Mouse (Mus musculus): ENCODE measurements around the gene Cemip. TPM values are rescaled to one million over a fixed set of nuclear protein-coding genes. Genes with fewer than 3 reads are reported as not detected.

Cemip gene
- total and polyA plus RNA-seq, 2 experiments: not detected

DNA sequence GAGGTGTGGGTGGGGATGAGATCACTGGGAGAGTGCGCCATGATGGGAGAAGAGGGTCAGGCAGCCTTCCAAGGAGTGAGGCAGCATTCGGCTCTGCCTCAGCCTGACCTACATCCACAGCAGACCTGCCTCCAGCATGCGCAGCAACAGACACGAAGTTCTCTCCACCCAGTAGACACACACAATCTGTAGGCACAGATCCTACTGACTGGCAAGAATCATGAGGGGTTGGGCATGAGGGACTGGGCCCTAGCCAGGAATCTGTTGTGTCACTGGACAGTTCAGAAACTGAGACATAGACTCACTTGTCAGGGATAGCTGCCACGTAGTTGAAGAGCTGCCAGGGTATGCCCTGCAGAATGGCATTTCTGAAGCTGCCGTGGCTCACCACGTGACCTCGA, 144.6 kb downstream of the Cemip start:
- Histone ChIP-seq H3K9ac (ENCODE audit: low read depth, low read length) (no peak overlapping the region), H3K4me1 (ENCODE audit: control insufficient read depth, insufficient read depth, low read length) (no peaks in the 10 kb centered on the region), H3K4me3 (ENCODE audit: insufficient read depth, low read depth, low read length) (no peak overlapping the region), H3K27ac (replicated peaks; ENCODE audit: insufficient read depth, low read depth, low read length) (no peak overlapping the region), H3K36me3 (ENCODE audit: control insufficient read depth, insufficient read depth, low read length) (no peaks in the 10 kb centered on the region), H3K27me3 (ENCODE audit: control insufficient read depth, insufficient read depth, low read length) (no peaks in the 10 kb centered on the region), H3K79me2 (ENCODE audit: control insufficient read depth, insufficient read depth, low read length) (no peaks in the 10 kb centered on the region)
- DNase-seq (ENCODE audit: extremely low read depth, low read depth, low spot score): no peak
- no peak for TF ChIP-seq POLR2A (IDR thresholded peaks at IDR 0.05; ENCODE audit: extremely low read depth, insufficient read depth, low read length)
- TF ChIP-seq CTCF (IDR thresholded peaks at IDR 0.05; ENCODE audit: low read depth, low read length): no peak
- WGBS: 87% methylated on average over 8 of the region's 8 CpGs

DNA sequence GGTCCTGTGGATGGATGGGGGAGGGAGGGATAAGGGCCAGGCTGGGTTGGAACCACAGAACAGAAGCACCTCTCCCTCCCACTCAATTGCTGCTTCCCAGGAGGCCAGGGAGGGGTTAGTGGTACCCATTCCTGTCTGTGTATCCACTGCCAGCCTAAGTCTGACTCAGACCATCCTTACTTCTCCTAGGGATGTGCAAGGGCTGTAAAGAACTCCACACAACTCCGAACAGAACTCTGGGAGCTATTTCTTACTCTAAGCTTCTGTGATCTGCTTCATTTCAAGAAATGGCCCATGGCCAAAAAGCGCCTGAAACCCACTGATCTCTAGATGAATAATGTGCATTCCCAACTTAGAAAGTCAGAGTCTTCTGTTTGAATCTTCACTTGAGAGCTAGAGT, 146.2 kb downstream of the Cemip start:
- H3K27me3 ChIP-seq (ENCODE audit: control insufficient read depth, insufficient read depth, low read length): no peaks in the 10 kb centered on the region
- no peaks in the 10 kb centered on the region for H3K79me2 ChIP-seq (ENCODE audit: control insufficient read depth, insufficient read depth, low read length)
- TF ChIP-seq CTCF (IDR thresholded peaks at IDR 0.05; ENCODE audit: low read depth, low read length) (no peak), POLR2A (IDR thresholded peaks at IDR 0.05; ENCODE audit: extremely low read depth, insufficient read depth, low read length) (no peak)
- H3K27ac ChIP-seq (replicated peaks; ENCODE audit: insufficient read depth, low read depth, low read length): no peak overlapping the region
- DNase-seq (ENCODE audit: extremely low read depth, low read depth, low spot score): no peak
- H3K4me3 ChIP-seq (ENCODE audit: insufficient read depth, low read depth, low read length): no peak overlapping the region
- H3K9ac ChIP-seq (ENCODE audit: low read depth, low read length): no peak overlapping the region
- WGBS: 64% methylated on average over 2 of the region's 2 CpGs
- no peaks in the 10 kb centered on the region for H3K36me3 ChIP-seq (ENCODE audit: control insufficient read depth, insufficient read depth, low read length)
- no peaks in the 10 kb centered on the region for H3K4me1 ChIP-seq (ENCODE audit: control insufficient read depth, insufficient read depth, low read length)

DNA sequence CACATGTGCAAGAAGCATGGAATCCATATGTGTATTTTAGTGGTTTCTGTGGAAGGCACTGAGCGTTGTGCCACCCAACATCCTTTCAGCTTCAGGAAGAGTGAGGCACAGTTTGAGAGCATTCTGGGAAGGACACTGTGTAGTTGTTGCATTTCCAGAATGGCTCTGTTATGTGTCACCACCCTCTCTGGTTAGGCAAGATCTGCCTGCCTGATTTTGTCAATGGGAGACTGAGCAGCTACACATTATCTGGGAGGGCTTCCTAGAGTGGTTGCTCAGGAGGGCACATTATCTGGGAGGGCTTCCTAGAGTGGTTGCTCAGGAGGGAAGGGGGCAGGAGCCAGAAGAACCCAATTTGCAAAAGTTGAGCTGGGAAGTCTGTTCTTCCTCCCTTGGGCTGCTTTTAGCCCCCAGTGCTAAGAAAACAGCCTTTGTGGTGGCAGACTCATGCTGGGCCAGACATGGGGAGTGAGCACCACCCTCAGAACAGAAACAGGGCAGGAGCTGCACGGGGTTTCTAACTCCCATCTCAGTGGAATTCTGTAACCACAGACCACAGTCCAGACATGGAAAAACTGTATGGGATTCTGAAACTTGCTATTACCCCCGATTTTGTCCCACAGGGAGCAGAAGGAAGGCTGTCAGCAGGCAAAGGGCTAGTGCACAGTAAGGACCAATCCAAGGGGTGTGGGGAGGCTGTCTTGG, 147.1 kb downstream of the Cemip start:
- Histone ChIP-seq H3K27me3 (ENCODE audit: control insufficient read depth, insufficient read depth, low read length) (no peaks in the 10 kb centered on the region), H3K27ac (replicated peaks; ENCODE audit: insufficient read depth, low read depth, low read length) (no peak overlapping the region), H3K4me3 (ENCODE audit: insufficient read depth, low read depth, low read length) (no peak overlapping the region), H3K36me3 (ENCODE audit: control insufficient read depth, insufficient read depth, low read length) (no peaks in the 10 kb centered on the region), H3K4me1 (ENCODE audit: control insufficient read depth, insufficient read depth, low read length) (no peaks in the 10 kb centered on the region), H3K9ac (ENCODE audit: low read depth, low read length) (no peak overlapping the region), H3K79me2 (ENCODE audit: control insufficient read depth, insufficient read depth, low read length) (no peaks in the 10 kb centered on the region)
- no peak for DNase-seq (ENCODE audit: extremely low read depth, low read depth, low spot score)
- no peak for TF ChIP-seq POLR2A (IDR thresholded peaks at IDR 0.05; ENCODE audit: extremely low read depth, insufficient read depth, low read length)
- no peak for TF ChIP-seq CTCF (IDR thresholded peaks at IDR 0.05; ENCODE audit: low read depth, low read length)
- WGBS: 66% methylated on average over 3 of the region's 3 CpGs

DNA sequence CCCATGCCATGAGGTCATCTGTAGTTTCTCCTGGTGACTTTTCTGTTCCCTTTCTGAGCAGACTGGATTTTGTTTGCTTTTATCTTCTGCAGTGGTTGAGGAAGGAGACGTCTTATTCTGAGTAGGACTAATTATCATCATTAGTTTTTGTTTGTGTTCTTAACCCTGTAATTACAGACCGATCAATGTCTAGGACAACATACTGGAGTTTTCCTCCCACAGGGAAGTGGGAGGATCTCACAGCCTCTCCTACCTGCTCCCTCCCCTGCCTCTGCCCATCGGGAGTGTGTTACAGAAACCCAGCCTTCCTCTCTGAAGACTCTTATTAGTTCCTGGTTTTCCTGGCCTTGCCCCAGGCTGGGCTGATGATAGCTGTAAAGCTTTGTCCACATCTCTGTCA, 164.7 kb downstream of the Cemip start:
- TF ChIP-seq CTCF (IDR thresholded peaks at IDR 0.05; ENCODE audit: low read depth, low read length) (no peak), POLR2A (IDR thresholded peaks at IDR 0.05; ENCODE audit: extremely low read depth, insufficient read depth, low read length) (no peak)
- Histone ChIP-seq H3K4me3 (ENCODE audit: insufficient read depth, low read depth, low read length) (no peak overlapping the region), H3K4me1 (ENCODE audit: control insufficient read depth, insufficient read depth, low read length) (no peaks in the 10 kb centered on the region), H3K9ac (ENCODE audit: low read depth, low read length) (no peak overlapping the region), H3K36me3 (ENCODE audit: control insufficient read depth, insufficient read depth, low read length) (no peaks in the 10 kb centered on the region), H3K27me3 (ENCODE audit: control insufficient read depth, insufficient read depth, low read length) (no peaks in the 10 kb centered on the region), H3K27ac (replicated peaks; ENCODE audit: insufficient read depth, low read depth, low read length) (no peak overlapping the region), H3K79me2 (ENCODE audit: control insufficient read depth, insufficient read depth, low read length) (no peaks in the 10 kb centered on the region)
- WGBS: 58% methylated on average over 3 of the region's 3 CpGs
- no peak for DNase-seq (ENCODE audit: extremely low read depth, low read depth, low spot score)

DNA sequence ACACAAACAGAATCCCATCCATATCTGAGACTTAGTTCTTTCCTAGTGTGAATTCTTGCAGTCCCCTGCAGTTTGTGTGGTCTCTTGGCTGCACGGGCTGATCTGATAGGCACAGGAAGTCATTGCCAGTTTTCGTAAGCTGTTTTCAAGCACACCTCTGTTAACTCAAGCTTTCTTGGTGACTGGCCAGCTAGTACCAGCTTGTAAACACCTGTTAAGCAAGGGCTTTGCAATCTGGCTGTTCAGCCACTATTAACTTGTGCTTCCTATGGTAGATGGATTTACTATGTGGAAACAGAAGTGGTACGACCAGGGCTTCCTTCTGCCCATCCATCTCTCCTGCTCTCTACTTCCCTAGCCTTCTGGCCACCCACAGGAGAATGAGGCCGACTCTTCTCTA, 166.1 kb downstream of the Cemip start:
- TF ChIP-seq CTCF (IDR thresholded peaks at IDR 0.05; ENCODE audit: low read depth, low read length) (no peak), POLR2A (IDR thresholded peaks at IDR 0.05; ENCODE audit: extremely low read depth, insufficient read depth, low read length) (no peak)
- 43% methylated on average over 4 of the region's 4 CpGs for WGBS
- DNase-seq (ENCODE audit: extremely low read depth, low read depth, low spot score): no peak
- H3K4me1 ChIP-seq (ENCODE audit: control insufficient read depth, insufficient read depth, low read length): no peaks in the 10 kb centered on the region
- H3K9ac ChIP-seq (ENCODE audit: low read depth, low read length): no peak overlapping the region
- H3K27ac ChIP-seq (replicated peaks; ENCODE audit: insufficient read depth, low read depth, low read length): no peak overlapping the region
- H3K79me2 ChIP-seq (ENCODE audit: control insufficient read depth, insufficient read depth, low read length): no peaks in the 10 kb centered on the region
- no peaks in the 10 kb centered on the region for H3K27me3 ChIP-seq (ENCODE audit: control insufficient read depth, insufficient read depth, low read length)
- H3K4me3 ChIP-seq (ENCODE audit: insufficient read depth, low read depth, low read length): no peak overlapping the region
- no peaks in the 10 kb centered on the region for H3K36me3 ChIP-seq (ENCODE audit: control insufficient read depth, insufficient read depth, low read length)

DNA sequence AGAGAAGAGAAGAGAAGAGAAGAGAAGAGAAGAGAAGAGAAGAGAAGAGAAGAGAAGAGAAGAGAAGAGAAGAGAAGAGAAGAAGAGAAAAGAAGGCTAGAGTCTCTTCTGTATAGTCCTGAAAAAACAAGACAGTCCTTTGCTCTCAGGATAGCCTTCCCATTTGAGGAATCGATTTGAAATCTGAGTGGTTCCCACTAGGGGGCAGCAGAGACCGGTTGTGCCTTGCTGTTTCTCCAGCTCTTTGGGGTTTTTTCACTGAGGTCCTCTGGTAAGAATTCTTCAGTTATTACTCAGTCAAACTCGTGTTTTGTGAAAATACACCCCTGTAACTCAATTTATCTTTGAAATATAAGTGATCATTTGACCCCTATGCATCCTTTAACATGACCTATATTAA, 171.7 kb downstream of the Cemip start:
- no peaks in the 10 kb centered on the region for H3K4me1 ChIP-seq (ENCODE audit: control insufficient read depth, insufficient read depth, low read length)
- no peak overlapping the region for H3K27ac ChIP-seq (replicated peaks; ENCODE audit: insufficient read depth, low read depth, low read length)
- 1% methylated on average over 3 of the region's 3 CpGs for WGBS
- no peaks in the 10 kb centered on the region for H3K36me3 ChIP-seq (ENCODE audit: control insufficient read depth, insufficient read depth, low read length)
- H3K9ac ChIP-seq (ENCODE audit: low read depth, low read length): no peak overlapping the region
- H3K27me3 ChIP-seq (ENCODE audit: control insufficient read depth, insufficient read depth, low read length): no peaks in the 10 kb centered on the region
- no peaks in the 10 kb centered on the region for H3K79me2 ChIP-seq (ENCODE audit: control insufficient read depth, insufficient read depth, low read length)
- no peak overlapping the region for H3K4me3 ChIP-seq (ENCODE audit: insufficient read depth, low read depth, low read length)
- TF ChIP-seq POLR2A (IDR thresholded peaks at IDR 0.05; ENCODE audit: extremely low read depth, insufficient read depth, low read length) (no peak), CTCF (IDR thresholded peaks at IDR 0.05; ENCODE audit: low read depth, low read length) (peak; percentile 77)
- DNase-seq (ENCODE audit: extremely low read depth, low read depth, low spot score): peak; percentile 41

All from liver, adult 2 months (tissue).